Mouse (Mus musculus) neural tube, embryonic 11.5 days (tissue): Measurements from ENCODE around the gene Slc30a5. TPM values are rescaled to one million over a fixed set of nuclear protein-coding genes. Genes with fewer than 3 reads are reported as not detected.

ENCODE experiments used
- ATAC-seq: fragments of 200-750 bp; cut with Nextera tagmentation; 2 replicates; pipeline ENCODE4 v1.8.0; 2017; ENCODE audit warnings: moderate number of reproducible peaks, mild to moderate bottlenecking, moderate TSS enrichment, moderate library complexity; ENCODE audit not compliant: insufficient read depth, low FRiP score, low TSS enrichment
- DNase-seq: peaks from one replicate; pipeline ENCODE4 v3.0.0-alpha.2; 2015; ENCODE audit warnings: low spot score
- H3K27ac ChIP-seq: fragments of 300-500 bp; sonication (generic); 2 replicates; pipeline ENCODE4 v1.5.1; 2014; ENCODE audit warnings: low read depth, mild to moderate bottlenecking, low read length
- H3K27me3 ChIP-seq: fragments of 300-500 bp; sonication (generic); 2 replicates; pipeline ENCODE4 v1.6.1; 2014; ENCODE audit warnings: mild to moderate bottlenecking, low read length, mixed read lengths; ENCODE audit not compliant: control insufficient read depth, insufficient read depth
- H3K36me3 ChIP-seq: fragments of 300-500 bp; sonication (generic); 2 replicates; pipeline ENCODE4 v1.6.1; 2014; ENCODE audit warnings: mild to moderate bottlenecking, low read length, moderate library complexity, mixed read lengths; ENCODE audit not compliant: control insufficient read depth, insufficient read depth
- H3K4me1 ChIP-seq: fragments of 300-500 bp; sonication (generic); 2 replicates; pipeline ENCODE4 v1.6.1; 2014; ENCODE audit warnings: low read length, mixed read lengths; ENCODE audit not compliant: control insufficient read depth, insufficient read depth
- H3K4me2 ChIP-seq: fragments of 300-500 bp; sonication (generic); 2 replicates; pipeline ENCODE4 v1.6.1; 2014; ENCODE audit warnings: low read depth, mild to moderate bottlenecking, moderate library complexity
- H3K4me3 ChIP-seq: fragments of 300-500 bp; sonication (generic); 2 replicates; pipeline ENCODE4 v1.5.1; 2014; ENCODE audit warnings: low read depth, low read length
- H3K9ac ChIP-seq: fragments of 300-500 bp; sonication (generic); 2 replicates; pipeline ENCODE4 v1.6.1; 2014; ENCODE audit warnings: mild to moderate bottlenecking, low read length
- H3K9me3 ChIP-seq: fragments of 300-500 bp; sonication (generic); 2 replicates; pipeline ENCODE4 v1.6.1; 2016; ENCODE audit warnings: low read length; ENCODE audit not compliant: control insufficient read depth
- WGBS: fragments of 180-500 bp; shearing (Covaris S2); extraction: QIAGEN DNeasy Blood & Tissue Kit; methylation state at CpG from one replicate; pipeline ENCODE4 v1.1.7; 2014; 5-methylcytosine and 5-hydroxymethylcytosine counted together
- polyA plus RNA-seq: library from polyadenylated mRNA; unstranded; fragments of >200 nt; fragmentation: Nextera tagmentation; extraction: Ambion mirVana; gene quantifications from 2 replicates; pipeline ENCODE4 v1.2.1, GENCODE M21; 2014

Gene Slc30a5
- polyA plus RNA-seq, 1 experiment from 2014 or later = 48.2 TPM

DNA sequence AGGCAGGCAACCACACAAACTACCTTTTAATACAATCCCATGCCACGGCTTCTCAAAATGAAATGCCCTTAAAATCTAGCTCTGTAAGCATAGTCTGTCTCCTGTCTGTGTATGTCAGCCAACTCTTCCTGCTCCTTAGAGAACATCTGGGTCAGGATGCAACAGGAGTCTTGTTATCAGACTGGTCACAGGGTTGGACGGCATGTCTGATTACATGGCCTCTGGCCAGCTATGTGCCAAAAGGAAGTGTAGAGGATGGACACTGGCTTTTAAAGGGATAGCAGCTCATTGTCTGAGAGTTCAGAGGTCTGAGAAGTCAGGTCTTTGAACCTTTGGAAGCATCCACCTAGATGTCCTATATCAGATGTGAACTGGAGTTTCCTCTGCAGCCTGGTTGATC is 77.9 kb downstream of the Slc30a5 start:
- H3K27ac ChIP-seq = no peak overlapping the region
- no peak overlapping the region for H3K9ac ChIP-seq
- no peaks in the 10 kb centered on the region for H3K9me3 ChIP-seq
- no peak overlapping the region for H3K4me2 ChIP-seq
- H3K4me1 ChIP-seq = no peaks in the 10 kb centered on the region
- H3K36me3 ChIP-seq = peaks cover 6% of the 10 kb centered on the region; the same call in 1 of the 2 replicates
- 89% methylated on average over 2 of the region's 2 CpGs for WGBS
- DNase-seq = no peak
- H3K4me3 ChIP-seq = no peak overlapping the region
- H3K27me3 ChIP-seq = no peaks in the 10 kb centered on the region
- ATAC-seq = no peak

DNA sequence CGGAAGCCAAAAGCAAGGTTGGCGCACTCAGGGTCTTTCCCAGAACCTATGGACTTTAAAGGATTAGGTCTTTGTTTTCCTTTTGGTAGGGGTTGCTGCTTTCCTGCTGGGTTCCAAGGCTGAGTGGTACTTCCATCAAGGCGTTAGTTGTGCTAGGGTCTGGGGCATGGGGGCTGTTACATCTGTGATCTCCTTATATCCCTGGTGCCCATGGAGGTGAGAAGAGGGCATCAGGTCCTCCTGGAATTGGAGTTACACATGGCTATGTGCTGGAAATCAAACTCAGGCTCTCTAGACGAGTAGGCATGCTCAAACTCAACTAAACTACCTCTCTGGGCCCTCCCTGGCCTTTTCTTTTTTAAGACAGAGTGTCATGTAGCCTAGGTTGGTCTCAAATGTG is 79.0 kb downstream of the Slc30a5 start:
- Histone ChIP-seq H3K4me2 (no peak overlapping the region), H3K27me3 (no peaks in the 10 kb centered on the region), H3K4me3 (no peak overlapping the region), H3K9ac (no peak overlapping the region), H3K9me3 (no peaks in the 10 kb centered on the region), H3K36me3 (no peaks in the 10 kb centered on the region), H3K27ac (no peak overlapping the region), H3K4me1 (no peaks in the 10 kb centered on the region)
- WGBS = 78% methylated on average over 4 of the region's 4 CpGs
- DNase-seq (no peak), ATAC-seq (no peak)

DNA sequence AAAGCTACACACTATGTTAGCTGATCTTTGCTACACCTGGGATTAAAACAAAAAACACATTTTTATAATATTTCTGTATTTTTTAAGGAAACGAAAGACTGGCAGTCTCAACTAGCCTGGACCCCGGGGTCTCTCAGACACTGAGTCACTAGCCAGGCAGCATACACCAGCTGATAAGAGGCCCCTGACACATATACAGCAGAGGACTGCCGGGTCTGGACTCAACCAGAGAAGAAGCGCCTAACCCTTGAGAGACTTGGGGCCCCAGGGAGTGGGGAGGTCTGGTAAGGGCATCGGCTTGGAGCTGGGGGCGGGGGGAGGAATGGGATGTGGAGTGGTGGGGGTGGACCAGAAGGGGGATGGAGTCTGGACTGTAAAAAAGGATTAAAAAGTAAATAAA is 80.2 kb downstream of the Slc30a5 start:
- Histone ChIP-seq H3K27me3 (no peaks in the 10 kb centered on the region), H3K9me3 (no peaks in the 10 kb centered on the region), H3K4me2 (no peak overlapping the region), H3K36me3 (no peaks in the 10 kb centered on the region), H3K4me1 (no peaks in the 10 kb centered on the region), H3K9ac (no peak overlapping the region), H3K4me3 (no peak overlapping the region), H3K27ac (no peak overlapping the region)
- ATAC-seq (no peak), DNase-seq (no peak)
- WGBS = 86% methylated on average over 6 of the region's 6 CpGs

Other genes with a start within 250 kb of the Slc30a5 start
- 2.4 and 2.6 TPM in 2 replicates for gene Marveld2, start 216.5 kb downstream of the Slc30a5 start, polyA plus RNA-seq
- 334 and 336 TPM in 2 replicates for gene Ak6, start 182.4 kb downstream of the Slc30a5 start, polyA plus RNA-seq
- 25.3 and 28.2 TPM in 2 replicates for gene Rad17, start 182.4 kb downstream of the Slc30a5 start, polyA plus RNA-seq
- 16.4 and 18.4 TPM in 2 replicates for gene Taf9, start 181.8 kb downstream of the Slc30a5 start, polyA plus RNA-seq
- 2.0 and 2.3 TPM in 2 replicates for gene Ccdc125, start 163.7 kb downstream of the Slc30a5 start, polyA plus RNA-seq
- gene Cdk7, start 102.5 kb downstream of the Slc30a5 start, polyA plus RNA-seq = 69.0 and 77.0 TPM in 2 replicates
- 129 and 144 TPM in 2 replicates for gene Mrps36, start 88.8 kb downstream of the Slc30a5 start, polyA plus RNA-seq
- 44.0 and 48.3 TPM in 2 replicates for gene Cenph, start 57.5 kb downstream of the Slc30a5 start, polyA plus RNA-seq
- 343 and 345 TPM in 2 replicates for gene Ccnb1, start 46.9 kb downstream of the Slc30a5 start, polyA plus RNA-seq